Mouse (Mus musculus): Measurements from ENCODE around the gene Slc6a6. TPM values are rescaled to one million over a fixed set of nuclear protein-coding genes. Genes with fewer than 3 reads are reported as not detected.

Gene Slc6a6
- polyA plus RNA-seq, 1 experiment from 2014 or later: 45.6 TPM

GRCm38 (mm10) chr6:91704446-91704845 lies 20.6 kb downstream of the Slc6a6 start:
- WGBS: 92% methylated on average over 1 of the region's 1 CpGs
- no peak for ATAC-seq (ENCODE audit: low FRiP score)

DNA sequence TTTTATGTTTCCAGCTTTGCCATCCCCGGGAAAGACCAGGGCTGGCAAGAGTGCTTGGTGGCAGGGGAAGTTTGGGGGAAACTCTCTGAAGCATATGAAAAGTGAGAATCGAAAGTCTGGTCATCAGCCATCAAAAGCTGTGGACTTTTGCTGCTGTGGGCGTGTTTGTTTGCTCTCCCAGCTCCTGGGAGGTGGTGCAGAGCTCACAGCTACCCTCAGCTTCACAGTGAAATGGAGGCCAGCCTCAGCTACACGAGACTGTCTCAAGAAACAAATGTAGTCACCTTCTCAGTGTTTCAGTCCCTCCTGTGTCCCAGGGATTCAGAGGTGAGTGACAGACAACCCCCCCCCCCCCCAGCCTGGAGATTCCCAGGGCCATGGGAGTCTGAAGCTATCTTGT lies 21.8 kb downstream of the Slc6a6 start:
- Histone ChIP-seq H3K4me1 (ENCODE audit: control insufficient read depth, insufficient read depth, low read length) (0 out of 2 replicates have a peak, but pooled peaks cover 2% of the 10 kb centered on the region), H3K36me3 (ENCODE audit: control insufficient read depth, insufficient read depth, low read length) (no peaks in the 10 kb centered on the region; the same call in 1 of the 2 replicates), H3K27me3 (ENCODE audit: control insufficient read depth, insufficient read depth, low read length) (no peaks in the 10 kb centered on the region), H3K9me3 (ENCODE audit: control insufficient read depth, low read length) (no peaks in the 10 kb centered on the region), H3K9ac (ENCODE audit: low read length) (no peak overlapping the region), H3K4me3 (ENCODE audit: low read depth, low read length) (no peak overlapping the region), H3K27ac (ENCODE audit: low read depth, low read length) (no peak overlapping the region), H3K4me2 (no peak overlapping the region)
- no peak for ATAC-seq (ENCODE audit: low FRiP score)
- DNase-seq (ENCODE audit: low spot score, missing footprints): no peak
- WGBS: 69% methylated on average over 4 of the region's 4 CpGs

More at GRCm38 (mm10) chr6:91704446-91704845, 20.6 kb downstream of the Slc6a6 start:
- DNase-seq (ENCODE audit: low spot score, missing footprints): no peak
- Histone ChIP-seq H3K9ac (ENCODE audit: low read length) (no peak overlapping the region), H3K4me2 (no peak overlapping the region), H3K4me3 (ENCODE audit: low read depth, low read length) (no peak overlapping the region), H3K9me3 (ENCODE audit: control insufficient read depth, low read length) (no peaks in the 10 kb centered on the region), H3K27me3 (ENCODE audit: control insufficient read depth, insufficient read depth, low read length) (no peaks in the 10 kb centered on the region), H3K4me1 (ENCODE audit: control insufficient read depth, insufficient read depth, low read length) (0 out of 2 replicates have a peak, but pooled peaks cover 2% of the 10 kb centered on the region), H3K27ac (ENCODE audit: low read depth, low read length) (no peak overlapping the region), H3K36me3 (ENCODE audit: control insufficient read depth, insufficient read depth, low read length) (peaks cover 3% of the 10 kb centered on the region; the same call in 1 of the 2 replicates)

DNA sequence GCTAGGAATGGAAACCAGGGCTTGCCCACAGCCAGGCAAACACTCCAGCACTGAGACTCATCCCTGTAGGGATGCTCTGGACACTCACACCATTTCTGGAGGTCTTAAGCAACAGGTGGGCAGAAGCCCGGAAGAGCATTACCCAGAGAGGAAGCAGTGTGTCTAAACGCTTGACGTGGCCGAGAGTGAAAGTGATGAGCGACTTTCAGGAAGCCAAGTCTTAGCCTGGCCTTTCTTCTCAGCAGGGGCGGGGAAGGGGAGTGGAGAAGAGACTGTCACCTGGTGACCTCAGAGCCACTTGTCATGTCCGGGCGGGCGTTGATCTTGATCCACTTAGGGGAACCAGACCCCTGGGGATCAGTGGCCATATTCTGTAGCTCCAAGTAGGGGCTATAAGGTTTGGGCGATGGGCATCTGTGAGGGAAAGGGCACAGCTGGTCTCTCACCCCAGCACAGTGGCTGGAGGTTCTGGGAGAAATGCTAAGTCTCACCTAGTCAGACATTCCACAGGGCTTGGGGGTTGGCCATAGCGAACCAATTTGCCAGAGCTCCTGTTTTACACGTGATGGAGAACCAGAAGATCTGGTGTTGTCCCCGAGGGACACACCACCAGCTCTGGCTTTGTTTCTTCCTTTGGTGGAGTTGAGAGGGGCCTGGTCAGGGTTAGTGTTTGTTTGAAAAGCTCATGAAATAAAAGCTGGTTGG lies 22.4 kb downstream of the Slc6a6 start:
- Histone ChIP-seq H3K9me3 (ENCODE audit: control insufficient read depth, low read length) (no peaks in the 10 kb centered on the region), H3K4me3 (ENCODE audit: low read depth, low read length) (no peak overlapping the region), H3K27ac (ENCODE audit: low read depth, low read length) (no peak overlapping the region), H3K9ac (ENCODE audit: low read length) (no peak overlapping the region), H3K27me3 (ENCODE audit: control insufficient read depth, insufficient read depth, low read length) (no peaks in the 10 kb centered on the region), H3K4me1 (ENCODE audit: control insufficient read depth, insufficient read depth, low read length) (0 out of 2 replicates have a peak, but pooled peaks cover 2% of the 10 kb centered on the region), H3K4me2 (no peak overlapping the region), H3K36me3 (ENCODE audit: control insufficient read depth, insufficient read depth, low read length) (no peaks in the 10 kb centered on the region; the same call in 1 of the 2 replicates)
- no peak for DNase-seq (ENCODE audit: low spot score, missing footprints)
- ATAC-seq (ENCODE audit: low FRiP score): no peak
- WGBS: 79% methylated on average over 13 of the region's 13 CpGs

DNA sequence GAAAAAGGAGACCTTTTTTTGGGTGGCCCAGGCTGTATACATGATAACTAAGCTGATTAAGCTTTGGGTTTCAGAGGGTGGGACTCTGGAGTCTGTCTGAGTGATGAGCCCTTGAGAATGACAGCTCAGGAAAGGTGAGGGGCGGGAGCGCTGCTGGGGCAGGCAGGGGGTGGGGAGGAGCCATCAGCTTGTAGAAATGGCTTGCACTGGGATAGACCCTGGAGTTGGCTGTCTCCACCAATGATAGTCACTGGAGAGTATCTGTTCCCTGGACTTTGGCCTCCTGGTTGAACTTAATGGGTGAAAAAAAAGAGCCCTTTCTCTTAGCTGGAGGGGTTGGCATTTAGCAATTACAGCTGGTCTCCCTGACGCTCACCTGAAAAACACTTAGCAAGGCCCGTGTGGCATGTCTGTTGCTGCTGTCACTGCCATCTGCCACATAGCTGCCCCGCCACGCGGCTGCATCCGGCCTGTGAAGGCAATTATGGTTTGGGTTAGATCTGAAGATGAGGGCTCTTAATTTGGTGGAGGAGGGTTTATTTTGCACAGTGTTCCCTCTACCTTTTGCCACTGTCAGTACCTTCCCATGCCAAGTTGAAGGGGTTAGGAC lies 23.5 kb downstream of the Slc6a6 start:
- 93% methylated on average over 8 of the region's 8 CpGs for WGBS
- H3K4me3 ChIP-seq (ENCODE audit: low read depth, low read length): no peak overlapping the region
- H3K9me3 ChIP-seq (ENCODE audit: control insufficient read depth, low read length): no peaks in the 10 kb centered on the region
- no peak overlapping the region for H3K9ac ChIP-seq (ENCODE audit: low read length)
- H3K4me2 ChIP-seq: no peak overlapping the region
- no peak for ATAC-seq (ENCODE audit: low FRiP score)
- H3K27ac ChIP-seq (ENCODE audit: low read depth, low read length): no peak overlapping the region
- H3K4me1 ChIP-seq (ENCODE audit: control insufficient read depth, insufficient read depth, low read length): peaks cover 10% of the 10 kb centered on the region
- H3K27me3 ChIP-seq (ENCODE audit: control insufficient read depth, insufficient read depth, low read length): no peaks in the 10 kb centered on the region
- H3K36me3 ChIP-seq (ENCODE audit: control insufficient read depth, insufficient read depth, low read length): no peaks in the 10 kb centered on the region; the same call in 1 of the 2 replicates
- DNase-seq (ENCODE audit: low spot score, missing footprints): no peak

GRCm38 (mm10) chr6:91707886-91708564 lies 24.2 kb downstream of the Slc6a6 start:
- Histone ChIP-seq H3K36me3 (ENCODE audit: control insufficient read depth, insufficient read depth, low read length) (no peaks in the 10 kb centered on the region; the same call in 1 of the 2 replicates), H3K4me2 (no peak overlapping the region), H3K27me3 (ENCODE audit: control insufficient read depth, insufficient read depth, low read length) (no peaks in the 10 kb centered on the region), H3K4me1 (ENCODE audit: control insufficient read depth, insufficient read depth, low read length) (peaks cover 16% of the 10 kb centered on the region), H3K9me3 (ENCODE audit: control insufficient read depth, low read length) (no peaks in the 10 kb centered on the region), H3K9ac (ENCODE audit: low read length) (no peak overlapping the region), H3K4me3 (ENCODE audit: low read depth, low read length) (no peak overlapping the region), H3K27ac (ENCODE audit: low read depth, low read length) (no peak overlapping the region)
- no peak for DNase-seq (ENCODE audit: low spot score, missing footprints)
- no peak for ATAC-seq (ENCODE audit: low FRiP score)
- WGBS: 92% methylated on average over 11 of the region's 11 CpGs

GRCm38 (mm10) chr6:91708919-91709318 lies 25.1 kb downstream of the Slc6a6 start:
- WGBS: 100% methylated on average over 1 of the region's 2 CpGs

DNA sequence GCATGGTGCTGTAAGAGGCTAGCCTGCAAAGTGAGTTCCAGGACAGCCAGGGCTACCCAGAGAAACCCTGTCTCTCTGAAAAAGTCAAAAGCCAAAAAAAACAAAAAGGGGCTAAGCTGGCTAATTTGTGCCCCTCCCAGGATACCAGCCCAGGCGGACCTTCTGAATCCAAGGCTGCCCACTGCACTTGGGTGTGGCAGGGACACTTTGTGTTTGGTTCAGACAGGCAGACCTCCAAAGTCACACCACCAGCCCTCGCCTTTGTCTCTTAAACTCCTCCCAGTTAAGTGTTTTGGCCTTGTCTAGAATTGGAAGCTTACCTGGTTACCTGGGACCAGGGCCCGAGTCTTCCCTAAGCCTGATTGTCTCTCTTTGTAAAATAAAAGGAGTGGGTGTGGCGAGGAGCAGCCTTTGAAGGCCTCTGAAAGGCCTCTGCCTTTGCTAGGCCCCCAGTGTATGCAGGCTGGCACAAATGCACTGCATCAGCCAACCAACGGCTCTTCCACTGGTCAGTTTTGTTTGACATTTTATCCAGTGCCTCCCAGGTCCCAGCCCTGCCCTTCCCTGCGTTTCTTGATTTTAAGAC lies 26.6 kb downstream of the Slc6a6 start:
- Histone ChIP-seq H3K27me3 (ENCODE audit: control insufficient read depth, insufficient read depth, low read length) (no peaks in the 10 kb centered on the region), H3K9ac (ENCODE audit: low read length) (no peak overlapping the region), H3K36me3 (ENCODE audit: control insufficient read depth, insufficient read depth, low read length) (peaks cover 3% of the 10 kb centered on the region), H3K27ac (ENCODE audit: low read depth, low read length) (no peak overlapping the region), H3K4me1 (ENCODE audit: control insufficient read depth, insufficient read depth, low read length) (peaks cover 21% of the 10 kb centered on the region), H3K4me2 (no peak overlapping the region), H3K9me3 (ENCODE audit: control insufficient read depth, low read length) (no peaks in the 10 kb centered on the region), H3K4me3 (ENCODE audit: low read depth, low read length) (no peak overlapping the region)
- DNase-seq (ENCODE audit: low spot score, missing footprints) (no peak), ATAC-seq (ENCODE audit: low FRiP score) (no peak)
- 45% methylated on average over 6 of the region's 6 CpGs for WGBS

More at GRCm38 (mm10) chr6:91708919-91709318, 25.1 kb downstream of the Slc6a6 start:
- Histone ChIP-seq H3K9ac (ENCODE audit: low read length) (no peak overlapping the region), H3K27ac (ENCODE audit: low read depth, low read length) (no peak overlapping the region), H3K36me3 (ENCODE audit: control insufficient read depth, insufficient read depth, low read length) (no peaks in the 10 kb centered on the region; the same call in 1 of the 2 replicates), H3K27me3 (ENCODE audit: control insufficient read depth, insufficient read depth, low read length) (no peaks in the 10 kb centered on the region), H3K4me2 (no peak overlapping the region), H3K9me3 (ENCODE audit: control insufficient read depth, low read length) (no peaks in the 10 kb centered on the region), H3K4me3 (ENCODE audit: low read depth, low read length) (no peak overlapping the region), H3K4me1 (ENCODE audit: control insufficient read depth, insufficient read depth, low read length) (peaks cover 21% of the 10 kb centered on the region)
- ATAC-seq (ENCODE audit: low FRiP score) (no peak), DNase-seq (ENCODE audit: low spot score, missing footprints) (no peak)

DNA sequence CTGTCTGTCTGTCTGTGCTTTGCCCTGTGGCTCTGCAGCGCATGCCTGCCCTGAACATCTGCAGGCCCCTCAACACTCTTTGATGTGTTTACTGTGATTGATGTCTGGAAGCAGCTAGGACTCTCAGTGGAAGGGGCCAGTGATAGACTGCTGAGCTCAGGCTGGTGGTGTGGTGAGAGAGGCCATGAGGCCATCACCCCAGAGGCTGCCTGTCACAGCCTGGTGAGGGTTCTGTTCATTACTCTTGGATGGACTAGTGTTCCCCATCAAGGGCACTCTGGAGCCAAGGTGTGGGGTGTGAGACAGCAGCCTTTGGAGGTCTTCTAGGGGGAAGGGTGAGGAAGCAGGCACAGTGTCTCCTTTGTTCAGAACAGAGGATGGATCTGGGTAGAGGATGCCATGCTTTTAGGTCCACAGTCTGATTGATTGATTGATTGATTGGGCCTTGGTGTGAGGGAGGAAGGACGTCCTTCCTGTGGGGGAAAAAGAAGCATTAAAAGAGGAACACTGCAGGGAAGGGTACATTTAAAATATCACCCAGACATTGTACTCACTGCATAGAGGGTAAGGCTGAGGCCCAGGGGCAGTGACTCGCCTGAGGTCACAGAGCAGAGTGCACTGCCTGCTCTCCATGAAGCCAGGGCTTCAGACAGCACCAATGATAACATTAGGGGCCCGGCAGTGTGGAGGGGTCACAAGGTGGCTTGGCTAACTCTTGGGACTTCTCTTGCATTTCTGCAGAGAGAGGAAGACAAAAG lies 28.4 kb downstream of the Slc6a6 start:
- no peak overlapping the region for H3K4me3 ChIP-seq (ENCODE audit: low read depth, low read length)
- H3K27ac ChIP-seq (ENCODE audit: low read depth, low read length): peak overlapping the region; percentile 84
- H3K9me3 ChIP-seq (ENCODE audit: control insufficient read depth, low read length): no peaks in the 10 kb centered on the region
- WGBS: 30% methylated on average over 4 of the region's 4 CpGs
- H3K9ac ChIP-seq (ENCODE audit: low read length): peak overlapping the region; percentile 48
- no peaks in the 10 kb centered on the region for H3K27me3 ChIP-seq (ENCODE audit: control insufficient read depth, insufficient read depth, low read length)
- H3K36me3 ChIP-seq (ENCODE audit: control insufficient read depth, insufficient read depth, low read length): peaks cover 3% of the 10 kb centered on the region
- ATAC-seq (ENCODE audit: low FRiP score) (peak; percentile 13; the same call in 1 of the 2 replicates), DNase-seq (ENCODE audit: low spot score, missing footprints) (no peak)
- peaks cover 21% of the 10 kb centered on the region for H3K4me1 ChIP-seq (ENCODE audit: control insufficient read depth, insufficient read depth, low read length)
- no peak overlapping the region for H3K4me2 ChIP-seq

Data from midbrain, embryonic 11.5 days (tissue).